Mouse (Mus musculus): ENCODE results near the gene Olfr1497. TPM values are rescaled to one million over a fixed set of nuclear protein-coding genes. Genes with fewer than 3 reads are reported as not detected.

Gene Olfr1497
- polyA plus RNA-seq, 1 experiment from 2014 or later = not detected

GRCm38 (mm10) chr19:13768565-13769276, 29.3 kb downstream of the Olfr1497 start:
- H3K27me3 ChIP-seq (ENCODE audit: control insufficient read depth, insufficient read depth, low read length) = no peaks in the 10 kb centered on the region
- WGBS (ENCODE audit: insufficient replicate concordance) = 86% methylated on average over 9 of the region's 9 CpGs
- no peaks in the 10 kb centered on the region for H3K36me3 ChIP-seq (ENCODE audit: control insufficient read depth, insufficient read depth, low read length)
- no peak overlapping the region for H3K27ac ChIP-seq (ENCODE audit: low read depth, low read length)
- H3K9ac ChIP-seq (ENCODE audit: low read depth, low read length) = no peak overlapping the region
- no peak overlapping the region for H3K4me3 ChIP-seq (ENCODE audit: low read depth, low read length)
- H3K9me3 ChIP-seq (replicated peaks; ENCODE audit: control insufficient read depth, low read length) = no peaks in the 10 kb centered on the region
- H3K4me1 ChIP-seq (ENCODE audit: control insufficient read depth, insufficient read depth, low read length) = no peaks in the 10 kb centered on the region
- no peak for ATAC-seq (replicated peaks; ENCODE audit: insufficient number of reproducible peaks, low FRiP score, low TSS enrichment)
- no peak overlapping the region for H3K4me2 ChIP-seq

DNA sequence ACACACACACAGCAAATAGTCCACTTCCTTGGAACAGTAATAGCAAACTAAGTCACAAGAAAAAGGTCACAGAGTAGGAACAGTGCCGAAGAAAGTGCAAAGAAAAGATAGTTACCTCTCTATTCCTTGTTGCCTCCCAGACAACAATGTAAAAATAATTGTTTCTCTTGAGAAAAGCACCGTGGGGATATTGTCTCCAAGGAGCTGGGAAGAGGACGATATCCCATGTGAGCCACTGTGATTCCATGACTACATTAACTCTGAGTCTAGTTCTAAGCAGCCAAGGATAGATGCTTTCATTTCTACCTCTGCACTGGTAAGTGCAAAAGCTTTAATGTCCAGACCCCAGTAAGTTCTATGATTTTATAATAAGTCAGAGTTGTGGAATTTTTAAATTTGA, 33.7 kb downstream of the Olfr1497 start, which contains the start of gene Olfr1495:
TSS of gene Olfr1495 (plus strand) at position 301 of the 400 bp plus-strand sequence.
- no peak within 1 kb of the TSS for H3K4me2 ChIP-seq
- no peaks in the 10 kb centered on the region for H3K36me3 ChIP-seq (ENCODE audit: control insufficient read depth, insufficient read depth, low read length)
- H3K27ac ChIP-seq (ENCODE audit: low read depth, low read length) = no peak within 1 kb of the TSS
- no peak for ATAC-seq (replicated peaks; ENCODE audit: insufficient number of reproducible peaks, low FRiP score, low TSS enrichment)
- WGBS (ENCODE audit: insufficient replicate concordance) = 79% methylated on average over 3 of the region's 3 CpGs
- H3K4me3 ChIP-seq (ENCODE audit: low read depth, low read length) = no peak within 1 kb of the TSS
- H3K9ac ChIP-seq (ENCODE audit: low read depth, low read length) = no peak within 1 kb of the TSS
- H3K27me3 ChIP-seq (ENCODE audit: control insufficient read depth, insufficient read depth, low read length) = no peaks in the 10 kb centered on the region
- H3K9me3 ChIP-seq (replicated peaks; ENCODE audit: control insufficient read depth, low read length) = no peaks in the 10 kb centered on the region
- no peaks in the 10 kb centered on the region for H3K4me1 ChIP-seq (ENCODE audit: control insufficient read depth, insufficient read depth, low read length)

- no peak overlapping the region for H3K27ac ChIP-seq (ENCODE audit: low read depth, low read length)
- no peak for ATAC-seq (replicated peaks; ENCODE audit: insufficient number of reproducible peaks, low FRiP score, low TSS enrichment)
- no peak overlapping the region for H3K4me3 ChIP-seq (ENCODE audit: low read depth, low read length)
- no peaks in the 10 kb centered on the region for H3K9me3 ChIP-seq (replicated peaks; ENCODE audit: control insufficient read depth, low read length)
- 86% methylated on average over 1 of the region's 1 CpGs for WGBS (ENCODE audit: insufficient replicate concordance)
- no peaks in the 10 kb centered on the region for H3K4me1 ChIP-seq (ENCODE audit: control insufficient read depth, insufficient read depth, low read length)
- H3K4me2 ChIP-seq = no peak overlapping the region
- no peak overlapping the region for H3K9ac ChIP-seq (ENCODE audit: low read depth, low read length)
- no peaks in the 10 kb centered on the region for H3K36me3 ChIP-seq (ENCODE audit: control insufficient read depth, insufficient read depth, low read length)
- H3K27me3 ChIP-seq (ENCODE audit: control insufficient read depth, insufficient read depth, low read length) = no peaks in the 10 kb centered on the region
These were observed 48.6 kb downstream of the Olfr1497 start for GRCm38 (mm10) chr19:13749366-13749765.

Other genes with a start within 250 kb of the Olfr1497 start
- gene Olfr1484, start 214.7 kb downstream of the Olfr1497 start, polyA plus RNA-seq (2014; fragmentation: Nextera tagmentation; extraction: Ambion mirVana) = not detected in 2 replicates
- not detected in 2 replicates for gene Olfr1487, start 180.8 kb downstream of the Olfr1497 start, polyA plus RNA-seq (2014; fragmentation: Nextera tagmentation; extraction: Ambion mirVana)
- not detected in 2 replicates for gene Olfr1489, start 166.6 kb downstream of the Olfr1497 start, polyA plus RNA-seq (2014; fragmentation: Nextera tagmentation; extraction: Ambion mirVana)
- gene Olfr1490, start 147.1 kb downstream of the Olfr1497 start, polyA plus RNA-seq (2014; fragmentation: Nextera tagmentation; extraction: Ambion mirVana) = not detected in 2 replicates
- not detected in 2 replicates for gene Olfr1491, start 100.9 kb downstream of the Olfr1497 start, polyA plus RNA-seq (2014; fragmentation: Nextera tagmentation; extraction: Ambion mirVana)
- gene Olfr1493-ps1, start 74.9 kb downstream of the Olfr1497 start, polyA plus RNA-seq (2014; fragmentation: Nextera tagmentation; extraction: Ambion mirVana) = not detected in 2 replicates
- not detected in 2 replicates for gene Olfr1494, start 58.5 kb downstream of the Olfr1497 start, polyA plus RNA-seq (2014; fragmentation: Nextera tagmentation; extraction: Ambion mirVana)
- not detected in 2 replicates for gene Olfr1495, start 33.6 kb downstream of the Olfr1497 start, polyA plus RNA-seq (2014; fragmentation: Nextera tagmentation; extraction: Ambion mirVana)
- gene Olfr1496, start 20.3 kb downstream of the Olfr1497 start, polyA plus RNA-seq (2014; fragmentation: Nextera tagmentation; extraction: Ambion mirVana) = not detected in 2 replicates
- not detected in 2 replicates for gene Olfr1499, start 21.2 kb upstream of the Olfr1497 start, polyA plus RNA-seq (2014; fragmentation: Nextera tagmentation; extraction: Ambion mirVana)
- not detected in 2 replicates for gene Olfr1500, start 32.3 kb upstream of the Olfr1497 start, polyA plus RNA-seq (2014; fragmentation: Nextera tagmentation; extraction: Ambion mirVana)
- gene Olfr1501, start 52.5 kb upstream of the Olfr1497 start, polyA plus RNA-seq (2014; fragmentation: Nextera tagmentation; extraction: Ambion mirVana) = not detected in 2 replicates
- not detected in 2 replicates for gene Olfr1502, start 63.6 kb upstream of the Olfr1497 start, polyA plus RNA-seq (2014; fragmentation: Nextera tagmentation; extraction: Ambion mirVana)
- not detected in 2 replicates for gene Olfr1504, start 99.7 kb upstream of the Olfr1497 start, polyA plus RNA-seq (2014; fragmentation: Nextera tagmentation; extraction: Ambion mirVana)
- not detected in 2 replicates for gene Olfr1505, start 115.3 kb upstream of the Olfr1497 start, polyA plus RNA-seq (2014; fragmentation: Nextera tagmentation; extraction: Ambion mirVana)